Mouse (Mus musculus) E14TG2a.4 (cell line): Measurements from ENCODE around the gene Itgb4.

Experiments used
- CTCF ChIP-seq: conservative IDR thresholded peaks from 2 replicates; pipeline ENCODE4 v1.5.1; 2014; ENCODE audit warnings: low read length
- NANOG ChIP-seq: IDR thresholded peaks from 2 replicates; pipeline ENCODE4 v1.6.1; 2014; ENCODE audit warnings: borderline replicate concordance, low read length, mixed read lengths
- POU5F1 ChIP-seq: IDR thresholded peaks from 2 replicates; pipeline ENCODE4 v1.6.1; 2014; ENCODE audit warnings: low read length, borderline replicate concordance

DNA sequence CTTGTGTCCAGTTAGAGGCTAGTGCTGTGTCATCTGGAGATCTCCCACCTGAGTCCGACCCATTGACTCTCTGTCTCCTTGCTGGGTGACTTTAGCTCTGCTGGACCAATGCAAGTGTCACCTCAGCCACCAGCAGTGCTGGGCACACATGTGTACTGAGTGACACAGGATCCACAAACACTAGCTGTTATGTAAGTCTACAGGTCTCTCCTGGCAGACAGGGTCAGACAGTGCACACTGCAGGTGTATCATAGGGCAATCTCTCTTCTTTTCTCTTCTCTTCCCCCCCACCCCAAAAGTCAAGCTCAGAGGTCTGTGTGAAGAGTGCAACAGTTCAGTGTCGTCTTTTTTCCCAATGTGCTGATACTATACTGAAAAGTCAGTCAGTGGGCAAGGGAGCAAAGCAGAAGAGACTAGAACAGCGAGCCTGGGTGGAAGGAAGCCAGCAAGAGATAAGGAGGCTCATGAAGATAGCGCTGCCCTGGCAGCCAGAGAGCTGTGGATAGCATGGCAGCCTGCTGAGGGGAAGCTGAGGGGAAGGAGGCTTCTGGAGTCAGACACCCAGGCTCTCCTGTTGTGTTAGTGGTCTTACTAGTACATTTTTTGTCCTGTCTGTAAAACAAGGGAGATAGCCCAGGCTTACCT lies 82.8 kb downstream of the Itgb4 start:
- TF ChIP-seq CTCF (no peak), NANOG (no peak), POU5F1 (no peak)
